Mouse (Mus musculus) liver, adult 2 months (tissue): ENCODE measurements around the gene Kif1bp. TPM values are rescaled to one million over a fixed set of nuclear protein-coding genes. Genes with fewer than 3 reads are reported as not detected.

Experiments used
- DNase-seq: peaks from one replicate; pipeline ENCODE4 v3.0.0-alpha.2; 2011; ENCODE audit warnings: low read depth, low spot score; ENCODE audit errors: extremely low read depth
- H3K27ac ChIP-seq: fragments of 200-500 bp; replicated peaks from 2 replicates; pipeline ENCODE4 v1.5.1; 2012; ENCODE audit warnings: low read depth, mild to moderate bottlenecking, control low read depth, inconsistent platforms, low read length; ENCODE audit not compliant: insufficient read depth
- H3K27me3 ChIP-seq: fragments of 200-500 bp; 2 replicates; pipeline ENCODE4 v1.6.1; 2012; ENCODE audit warnings: mild to moderate bottlenecking, moderate library complexity, low read length, inconsistent platforms; ENCODE audit not compliant: control insufficient read depth, insufficient read depth
- H3K36me3 ChIP-seq: fragments of 200-500 bp; 2 replicates; pipeline ENCODE4 v1.6.1; 2012; ENCODE audit warnings: low read length, inconsistent platforms; ENCODE audit not compliant: control insufficient read depth, insufficient read depth
- H3K4me1 ChIP-seq: fragments of 200-500 bp; 2 replicates; pipeline ENCODE4 v1.6.1; 2011; ENCODE audit warnings: low read length; ENCODE audit not compliant: control insufficient read depth, insufficient read depth
- H3K4me3 ChIP-seq: fragments of 200-500 bp; 2 replicates; pipeline ENCODE4 v1.5.1; 2011; ENCODE audit warnings: low read depth, mild to moderate bottlenecking, control low read depth, low read length, moderate library complexity; ENCODE audit not compliant: insufficient read depth
- H3K79me2 ChIP-seq: fragments of 200-500 bp; 2 replicates; pipeline ENCODE4 v1.6.1; 2012; ENCODE audit warnings: inconsistent platforms, mild to moderate bottlenecking, low read length, moderate library complexity; ENCODE audit not compliant: control insufficient read depth, insufficient read depth
- H3K9ac ChIP-seq: fragments of 200-500 bp; 2 replicates; pipeline ENCODE4 v1.6.1; 2012; ENCODE audit warnings: low read depth, mild to moderate bottlenecking, control low read depth, inconsistent platforms, low read length
- CTCF ChIP-seq: fragments of 200-500 bp; IDR thresholded peaks from 2 replicates; pipeline ENCODE4 v1.5.1; 2011; ENCODE audit warnings: low read depth, low read length, control low read depth
- POLR2A ChIP-seq: fragments of 200-500 bp; IDR thresholded peaks from 2 replicates; pipeline ENCODE4 v1.6.1; 2011; ENCODE audit warnings: low read length, control low read depth; ENCODE audit not compliant: insufficient read depth; ENCODE audit errors: extremely low read depth
- WGBS: fragments of 180-500 bp; shearing (Covaris S2); methylation state at CpG from one replicate; pipeline ENCODE4 v1.1.7; 2018; 5-methylcytosine and 5-hydroxymethylcytosine counted together
- polyA plus RNA-seq: library from polyadenylated mRNA; depleted of rRNA; stranded (reverse); fragments of >200 nt; gene quantifications from 2 replicates; pipeline ENCODE4 v1.2.3, GENCODE M21; 2012
- total RNA-seq: library from RNA; depleted of rRNA; stranded (reverse); fragments of >200 nt; gene quantifications from 2 replicates; pipeline ENCODE4 v1.2.3, GENCODE M21; 2014

Kif1bp gene
- total and polyA plus RNA-seq, 2 experiments = 8.2 to 8.6 TPM

DNA sequence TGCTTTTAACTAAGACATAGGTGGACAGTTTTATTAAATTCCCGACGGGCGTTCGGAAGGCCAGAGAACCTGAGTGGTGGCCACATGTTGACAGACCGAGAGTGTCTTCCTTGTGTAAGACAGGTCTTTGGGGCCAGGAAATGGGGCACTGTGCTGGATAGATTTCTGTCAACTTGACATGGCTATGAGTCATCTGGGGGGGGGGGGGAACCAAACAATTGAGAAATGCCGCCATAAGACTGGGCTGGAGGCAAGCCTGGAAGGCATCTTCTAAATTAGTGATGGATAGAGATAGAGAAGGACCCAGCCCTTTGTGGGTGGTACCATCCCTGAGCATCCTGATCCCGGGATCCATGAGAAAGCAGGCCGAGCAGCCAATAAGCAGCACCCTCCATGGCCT is 35.3 kb downstream of the Kif1bp start:
- H3K27ac ChIP-seq = 0 out of 2 replicates have a peak overlapping the region, but pooled peaks have one; percentile 4
- no peaks in the 10 kb centered on the region for H3K27me3 ChIP-seq
- WGBS = 89% methylated on average over 7 of the region's 8 CpGs
- no peaks in the 10 kb centered on the region for H3K79me2 ChIP-seq
- no peaks in the 10 kb centered on the region for H3K4me1 ChIP-seq
- TF ChIP-seq POLR2A (no peak), CTCF (no peak)
- H3K9ac ChIP-seq = no peak overlapping the region
- DNase-seq = no peak
- H3K4me3 ChIP-seq = no peak overlapping the region
- no peaks in the 10 kb centered on the region for H3K36me3 ChIP-seq

DNA sequence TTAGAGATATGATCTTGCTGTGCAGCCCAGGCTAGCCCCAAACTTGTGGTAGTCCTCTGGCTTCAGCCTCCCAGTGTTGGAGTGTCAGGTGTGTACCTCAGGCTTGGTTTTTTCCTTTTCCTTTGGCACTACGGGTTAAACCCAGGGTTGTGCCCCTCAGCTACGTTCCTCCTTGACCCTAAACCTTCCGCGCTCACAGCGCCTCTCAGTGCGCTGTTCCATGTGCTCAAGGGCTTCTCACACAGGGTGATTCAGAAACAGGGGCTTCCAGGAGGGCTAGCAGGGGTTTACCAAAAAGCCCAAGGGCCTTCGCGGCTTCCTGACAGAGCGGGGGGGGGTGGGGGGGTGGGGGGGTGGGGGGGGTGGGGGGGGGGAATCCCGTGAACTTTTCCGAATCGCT is 35.8 kb downstream of the Kif1bp start:
- TF ChIP-seq POLR2A (no peak), CTCF (no peak)
- Histone ChIP-seq H3K27me3 (no peaks in the 10 kb centered on the region), H3K9ac (no peak overlapping the region), H3K36me3 (no peaks in the 10 kb centered on the region), H3K4me1 (no peaks in the 10 kb centered on the region), H3K4me3 (no peak overlapping the region), H3K79me2 (no peaks in the 10 kb centered on the region), H3K27ac (no peak overlapping the region)
- 89% methylated on average over 12 of the region's 12 CpGs for WGBS
- DNase-seq = no peak

DNA sequence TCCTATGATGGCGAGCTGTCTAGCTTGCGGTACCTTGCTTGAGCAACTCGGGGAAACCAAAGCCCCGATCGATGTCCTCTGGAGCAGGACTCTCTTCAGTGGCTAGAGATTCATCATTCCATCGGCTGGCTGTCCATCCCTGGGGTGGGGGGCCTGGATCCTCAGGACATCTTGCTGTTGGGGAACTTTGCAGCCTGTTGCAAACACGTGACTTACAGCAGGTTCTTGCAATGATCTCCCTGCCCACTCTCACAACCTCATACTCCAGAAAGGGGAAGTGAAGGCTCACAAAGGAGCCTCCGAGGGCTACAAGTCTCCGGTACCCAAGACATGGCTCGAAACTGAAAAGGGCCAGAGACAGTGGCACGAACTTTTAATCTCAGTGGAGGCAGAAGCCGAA is 36.8 kb downstream of the Kif1bp start:
- no peak overlapping the region for H3K4me3 ChIP-seq
- H3K27me3 ChIP-seq = no peaks in the 10 kb centered on the region
- no peak for DNase-seq

DNA sequence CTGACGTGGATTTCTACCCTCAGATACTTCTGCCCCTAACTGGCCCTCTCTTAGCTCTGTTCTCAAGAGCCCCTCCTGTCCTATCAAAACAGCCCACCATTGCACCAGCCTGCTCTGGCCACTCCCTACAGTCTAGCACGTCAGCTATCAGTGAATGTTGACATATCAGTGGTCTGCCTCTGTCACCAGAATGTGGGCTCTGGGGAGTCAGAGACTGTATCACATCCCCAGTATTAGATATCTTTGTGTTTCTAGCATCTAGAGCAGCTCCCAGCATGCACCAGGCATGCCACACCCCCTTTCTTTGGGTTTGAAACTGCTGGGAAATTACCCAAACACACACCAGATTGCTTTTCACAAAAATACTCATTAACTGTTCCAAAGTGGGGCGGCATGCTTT is 37.5 kb downstream of the Kif1bp start:
- Histone ChIP-seq H3K27ac (no peak overlapping the region), H3K4me3 (no peak overlapping the region), H3K4me1 (no peaks in the 10 kb centered on the region), H3K9ac (no peak overlapping the region), H3K79me2 (no peaks in the 10 kb centered on the region), H3K27me3 (no peaks in the 10 kb centered on the region), H3K36me3 (no peaks in the 10 kb centered on the region)
- WGBS = 68% methylated on average over 3 of the region's 3 CpGs
- DNase-seq = no peak
- TF ChIP-seq CTCF (no peak), POLR2A (no peak)

More for the DNA sequence above, 36.8 kb downstream of the Kif1bp start:
- no peaks in the 10 kb centered on the region for H3K36me3 ChIP-seq
- H3K27ac ChIP-seq = no peak overlapping the region
- no peak overlapping the region for H3K9ac ChIP-seq
- WGBS = 91% methylated on average over 12 of the region's 12 CpGs
- no peaks in the 10 kb centered on the region for H3K79me2 ChIP-seq
- TF ChIP-seq CTCF (no peak), POLR2A (no peak)
- H3K4me1 ChIP-seq = no peaks in the 10 kb centered on the region

DNA sequence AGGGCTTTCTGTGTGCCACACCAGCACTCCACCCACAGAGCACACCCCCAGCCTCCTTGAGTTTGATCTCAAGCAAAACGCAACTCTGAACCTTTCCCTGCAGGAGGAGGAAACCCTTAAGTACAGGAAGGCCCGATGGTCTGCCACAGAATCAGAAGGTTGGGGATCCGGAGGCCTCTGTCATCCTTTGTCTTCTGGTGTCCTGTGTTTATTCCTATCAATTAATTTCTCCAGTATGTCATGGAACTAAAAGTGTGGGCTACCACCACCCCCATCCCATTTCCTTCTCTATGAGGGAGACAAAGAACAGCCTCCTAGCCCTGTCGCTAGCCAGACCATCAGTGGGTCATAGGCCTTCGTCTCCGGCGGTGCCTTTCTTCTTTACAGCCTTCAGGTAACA is 43.7 kb downstream of the Kif1bp start:
- Histone ChIP-seq H3K27me3 (no peaks in the 10 kb centered on the region), H3K4me1 (no peaks in the 10 kb centered on the region), H3K79me2 (no peaks in the 10 kb centered on the region), H3K9ac (no peak overlapping the region), H3K36me3 (no peaks in the 10 kb centered on the region), H3K27ac (no peak overlapping the region), H3K4me3 (no peak overlapping the region)
- 84% methylated on average over 7 of the region's 7 CpGs for WGBS
- TF ChIP-seq CTCF = no peak
- no peak for TF ChIP-seq POLR2A
- DNase-seq = no peak

DNA sequence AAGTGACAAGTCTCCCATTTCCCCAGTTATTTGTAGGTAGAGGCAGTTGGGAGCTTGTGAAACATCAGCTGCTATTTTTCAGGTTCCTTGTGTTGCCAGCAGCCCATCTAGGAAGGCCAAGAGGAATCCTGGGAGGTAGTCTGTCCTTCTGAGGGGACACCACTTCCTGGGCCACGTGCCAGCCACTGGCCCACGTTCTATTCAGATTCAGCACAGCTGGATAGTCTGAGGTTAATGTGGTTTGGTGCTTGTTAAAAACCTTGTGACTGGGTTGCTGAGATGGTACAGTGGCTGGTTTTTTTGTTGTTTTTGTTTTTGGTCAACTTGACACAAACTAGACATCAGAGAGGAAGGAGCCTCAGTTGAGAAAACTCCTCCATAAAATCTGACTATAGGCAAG is 45.4 kb downstream of the Kif1bp start:
- no peak for TF ChIP-seq CTCF
- TF ChIP-seq POLR2A = no peak
- Histone ChIP-seq H3K27me3 (no peaks in the 10 kb centered on the region), H3K4me3 (no peak overlapping the region), H3K36me3 (no peaks in the 10 kb centered on the region), H3K79me2 (no peaks in the 10 kb centered on the region), H3K27ac (no peak overlapping the region), H3K4me1 (no peaks in the 10 kb centered on the region), H3K9ac (no peak overlapping the region)
- DNase-seq = no peak
- WGBS = 50% methylated on average over 2 of the region's 2 CpGs
